Mouse (Mus musculus) lung, adult 2 months (tissue): ENCODE results near the gene Mlx.

Experiments
- CTCF ChIP-seq: fragments of 200-500 bp; IDR thresholded peaks from 2 replicates; pipeline ENCODE4 v1.5.1; 2011; ENCODE audit warnings: mild to moderate bottlenecking, low read length, control low read depth; ENCODE audit not compliant: insufficient read depth
- POLR2A ChIP-seq: fragments of 200-500 bp; IDR thresholded peaks from 2 replicates; pipeline ENCODE4 v1.6.1; 2011; ENCODE audit warnings: low read depth, mild to moderate bottlenecking, control low read depth, low read length, borderline replicate concordance; ENCODE audit errors: extremely low read depth

DNA sequence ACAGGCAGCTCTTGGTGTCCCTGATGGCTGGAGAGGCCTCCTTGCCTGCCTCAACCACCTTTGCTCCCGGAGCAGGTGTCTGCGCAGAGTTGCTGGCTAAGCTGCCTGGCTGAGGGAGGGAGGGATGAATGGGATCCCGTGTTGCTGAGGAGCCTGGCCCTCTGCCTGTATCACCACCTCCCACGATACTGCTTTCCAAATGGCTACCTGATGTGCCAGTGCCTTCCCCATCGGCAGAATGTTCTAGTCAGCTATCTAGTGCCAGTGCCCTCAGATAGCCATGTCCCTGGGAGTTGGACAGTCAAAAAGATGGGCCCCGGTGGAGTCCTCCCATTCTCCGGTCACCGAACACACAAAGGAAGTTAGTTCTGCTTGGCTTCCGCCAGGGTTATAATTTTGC is 36.7 kb upstream of the Mlx start:
- TF ChIP-seq CTCF, result no peak
- no peak for TF ChIP-seq POLR2A
